Mouse (Mus musculus): ENCODE measurements around the gene Fut11. TPM values are rescaled to one million over a fixed set of nuclear protein-coding genes. Genes with fewer than 3 reads are reported as not detected.

The Fut11 gene
- polyA plus RNA-seq, 1 experiment, result 8.0 TPM

DNA sequence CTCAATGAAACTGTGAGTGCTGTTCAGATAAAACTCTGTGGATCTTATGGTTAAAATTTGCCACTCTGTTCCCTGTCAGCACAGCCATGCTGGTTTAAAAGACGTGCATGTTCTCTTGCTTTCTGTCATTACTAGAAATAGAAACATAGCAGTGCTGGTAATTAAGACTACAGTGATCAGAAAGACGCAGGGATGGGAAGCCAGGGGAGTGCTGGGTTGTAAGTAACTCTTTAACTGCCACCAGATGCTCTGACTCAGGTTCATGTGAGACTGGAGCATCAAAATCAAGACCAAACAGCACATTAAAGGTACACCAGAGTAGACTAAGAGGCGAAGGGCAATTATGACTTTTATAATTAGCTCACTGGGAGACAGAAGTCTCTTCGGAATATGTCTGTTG, 53.6 kb downstream of the Fut11 start:
- Histone ChIP-seq H3K27me3 (ENCODE audit: control insufficient read depth, insufficient read depth, low read length, poor library complexity, severe bottlenecking) (no peaks in the 10 kb centered on the region), H3K9ac (ENCODE audit: low read depth, poor library complexity, severe bottlenecking) (no peak overlapping the region), H3K9me3 (replicated peaks; ENCODE audit: control insufficient read depth, insufficient read depth, low read length, poor library complexity, severe bottlenecking) (no peaks in the 10 kb centered on the region), H3K36me3 (ENCODE audit: control insufficient read depth, insufficient read depth, low read length, poor library complexity, severe bottlenecking) (no peaks in the 10 kb centered on the region), H3K27ac (ENCODE audit: insufficient read depth, low read length) (no peak overlapping the region), H3K4me3 (ENCODE audit: low read depth, low read length) (no peak overlapping the region), H3K4me1 (ENCODE audit: control insufficient read depth, insufficient read depth, low read length) (no peaks in the 10 kb centered on the region)
- TF ChIP-seq EP300 (IDR thresholded peaks at IDR 0.05; ENCODE audit: insufficient read depth, low read depth, low read length) (no peak), CTCF (IDR thresholded peaks at IDR 0.05; ENCODE audit: low read depth, low read length) (no peak), POLR2A (IDR thresholded peaks at IDR 0.05; ENCODE audit: insufficient read depth, low read length) (no peak)

DNA sequence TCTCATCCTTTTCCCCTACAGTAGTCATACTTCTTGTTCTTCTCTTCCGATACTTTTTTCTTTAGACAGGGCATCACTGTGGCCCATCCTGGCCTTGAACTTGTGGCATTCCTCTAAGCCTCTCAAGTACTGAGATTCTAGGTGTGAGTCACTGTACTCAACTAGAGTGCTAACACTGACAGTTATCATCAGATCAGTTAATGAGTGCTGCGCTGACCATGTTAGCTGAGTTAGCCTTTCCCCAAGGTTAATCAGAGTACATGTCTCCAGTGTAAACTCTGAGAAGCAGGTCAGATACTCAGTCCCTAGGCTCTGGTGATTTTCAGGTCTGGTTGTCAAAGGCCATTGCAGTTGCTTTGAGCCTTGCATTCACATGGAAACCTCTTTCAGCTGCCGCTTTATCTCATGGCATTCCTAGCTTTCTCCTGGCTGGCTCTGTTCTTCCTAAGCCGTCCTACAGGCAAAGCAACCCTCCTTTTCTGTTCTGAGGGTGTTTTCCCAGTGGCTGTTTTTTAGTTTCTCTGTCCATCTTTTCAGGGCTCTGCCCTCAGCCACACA, 54.8 kb downstream of the Fut11 start:
- no peaks in the 10 kb centered on the region for H3K36me3 ChIP-seq (ENCODE audit: control insufficient read depth, insufficient read depth, low read length, poor library complexity, severe bottlenecking)
- H3K4me1 ChIP-seq (ENCODE audit: control insufficient read depth, insufficient read depth, low read length), result no peaks in the 10 kb centered on the region
- H3K27me3 ChIP-seq (ENCODE audit: control insufficient read depth, insufficient read depth, low read length, poor library complexity, severe bottlenecking), result no peaks in the 10 kb centered on the region
- no peaks in the 10 kb centered on the region for H3K9me3 ChIP-seq (replicated peaks; ENCODE audit: control insufficient read depth, insufficient read depth, low read length, poor library complexity, severe bottlenecking)
- H3K4me3 ChIP-seq (ENCODE audit: low read depth, low read length), result no peak overlapping the region
- H3K27ac ChIP-seq (ENCODE audit: insufficient read depth, low read length), result no peak overlapping the region
- no peak for TF ChIP-seq POLR2A (IDR thresholded peaks at IDR 0.05; ENCODE audit: insufficient read depth, low read length)
- no peak for TF ChIP-seq CTCF (IDR thresholded peaks at IDR 0.05; ENCODE audit: low read depth, low read length)
- H3K9ac ChIP-seq (ENCODE audit: low read depth, poor library complexity, severe bottlenecking), result no peak overlapping the region

DNA sequence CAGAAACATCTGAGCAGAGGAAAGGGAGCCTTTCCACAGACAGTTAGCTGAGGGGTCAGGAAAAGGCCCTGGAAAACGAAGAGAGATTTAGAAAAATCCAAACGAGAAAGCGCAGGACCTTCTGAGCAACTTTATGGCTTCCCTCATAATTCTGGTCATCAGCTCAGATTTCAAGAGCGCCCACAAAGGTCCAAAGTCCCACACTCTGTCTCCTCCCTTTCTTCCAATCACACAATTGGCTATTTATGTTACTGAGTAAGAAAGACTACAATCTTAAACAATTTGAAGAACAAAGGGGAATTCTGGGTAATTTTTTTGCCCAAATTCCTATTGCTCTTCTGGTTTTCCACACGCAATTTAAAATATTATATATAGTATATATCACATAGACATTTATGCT, 55.7 kb downstream of the Fut11 start:
- no peaks in the 10 kb centered on the region for H3K27me3 ChIP-seq (ENCODE audit: control insufficient read depth, insufficient read depth, low read length, poor library complexity, severe bottlenecking)
- no peaks in the 10 kb centered on the region for H3K9me3 ChIP-seq (replicated peaks; ENCODE audit: control insufficient read depth, insufficient read depth, low read length, poor library complexity, severe bottlenecking)
- TF ChIP-seq EP300 (IDR thresholded peaks at IDR 0.05; ENCODE audit: insufficient read depth, low read depth, low read length) (no peak), POLR2A (IDR thresholded peaks at IDR 0.05; ENCODE audit: insufficient read depth, low read length) (no peak), CTCF (IDR thresholded peaks at IDR 0.05; ENCODE audit: low read depth, low read length) (no peak)
- H3K9ac ChIP-seq (ENCODE audit: low read depth, poor library complexity, severe bottlenecking), result no peak overlapping the region
- no peak overlapping the region for H3K27ac ChIP-seq (ENCODE audit: insufficient read depth, low read length)
- H3K4me1 ChIP-seq (ENCODE audit: control insufficient read depth, insufficient read depth, low read length), result no peaks in the 10 kb centered on the region
- no peaks in the 10 kb centered on the region for H3K36me3 ChIP-seq (ENCODE audit: control insufficient read depth, insufficient read depth, low read length, poor library complexity, severe bottlenecking)
- H3K4me3 ChIP-seq (ENCODE audit: low read depth, low read length), result no peak overlapping the region

Other genes with a start within 250 kb of the Fut11 start
- 0.50 and 2.1 TPM in 2 replicates for gene Cfap70, start 242.7 kb upstream of the Fut11 start, polyA plus RNA-seq (2011; ENCODE audit: insufficient read depth, insufficient read length, low read depth, missing spikeins)
- gene Anxa7, start 214.8 kb upstream of the Fut11 start, polyA plus RNA-seq (2011; ENCODE audit: insufficient read depth, insufficient read length, low read depth, missing spikeins), result 117 and 121 TPM in 2 replicates
- gene Mss51, start 198.1 kb upstream of the Fut11 start, polyA plus RNA-seq (2011; ENCODE audit: insufficient read depth, insufficient read length, low read depth, missing spikeins), result 3.2 and 3.8 TPM in 2 replicates
- gene Ppp3cb, start 148.4 kb upstream of the Fut11 start, polyA plus RNA-seq (2011; ENCODE audit: insufficient read depth, insufficient read length, low read depth, missing spikeins), result 105 and 118 TPM in 2 replicates
- gene Usp54, start 53.9 kb upstream of the Fut11 start, polyA plus RNA-seq (2011; ENCODE audit: insufficient read depth, insufficient read length, low read depth, missing spikeins), result 21.4 and 22.3 TPM in 2 replicates
- gene Myoz1, start 38.4 kb upstream of the Fut11 start, polyA plus RNA-seq (2011; ENCODE audit: insufficient read depth, insufficient read length, low read depth, missing spikeins), result not detected in 2 replicates
- gene Synpo2l, start 26.6 kb upstream of the Fut11 start, polyA plus RNA-seq (2011; ENCODE audit: insufficient read depth, insufficient read length, low read depth, missing spikeins), result 6.1 and 7.0 TPM in 2 replicates
- gene Sec24c, start 20.7 kb upstream of the Fut11 start, polyA plus RNA-seq (2011; ENCODE audit: insufficient read depth, insufficient read length, low read depth, missing spikeins), result 133 and 140 TPM in 2 replicates
- gene Chchd1, start 8.0 kb downstream of the Fut11 start, polyA plus RNA-seq (2011; ENCODE audit: insufficient read depth, insufficient read length, low read depth, missing spikeins), result 131 and 151 TPM in 2 replicates
- gene Zswim8, start 12.6 kb downstream of the Fut11 start, polyA plus RNA-seq (2011; ENCODE audit: insufficient read depth, insufficient read length, low read depth, missing spikeins), result 37.0 and 37.1 TPM in 2 replicates
- 11.0 and 11.1 TPM in 2 replicates for gene Ndst2, start 39.6 kb downstream of the Fut11 start, polyA plus RNA-seq (2011; ENCODE audit: insufficient read depth, insufficient read length, low read depth, missing spikeins)
- gene Camk2g, start 99.1 kb downstream of the Fut11 start, polyA plus RNA-seq (2011; ENCODE audit: insufficient read depth, insufficient read length, low read depth, missing spikeins), result 30.1 and 33.9 TPM in 2 replicates
- gene Plau, start 141.7 kb downstream of the Fut11 start, polyA plus RNA-seq (2011; ENCODE audit: insufficient read depth, insufficient read length, low read depth, missing spikeins), result 4.9 and 5.5 TPM in 2 replicates
- gene Vcl, start 234.4 kb downstream of the Fut11 start, polyA plus RNA-seq (2011; ENCODE audit: insufficient read depth, insufficient read length, low read depth, missing spikeins), result 123 and 124 TPM in 2 replicates

All from ES-Bruce4 (cell line).